Mouse (Mus musculus): ENCODE data around the gene Mfap5.

DNA sequence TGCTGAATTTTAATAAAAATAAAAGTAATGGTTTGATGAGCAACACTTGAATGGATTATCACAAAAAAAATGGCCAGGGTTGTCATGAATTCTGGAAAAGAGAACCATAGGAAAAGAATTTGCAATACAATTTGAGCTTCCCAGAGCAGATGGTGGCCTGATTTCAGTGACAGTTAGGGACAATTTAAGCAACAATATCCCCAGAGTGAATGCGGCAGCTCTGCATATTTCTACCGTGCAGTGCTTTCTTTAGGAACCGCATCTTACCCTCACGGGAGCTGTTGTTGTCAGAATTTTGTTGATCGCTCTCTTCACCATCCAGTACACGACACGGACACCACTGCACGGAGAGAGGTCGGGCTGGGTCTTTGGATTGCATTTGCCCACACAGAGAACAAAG lies 33.9 kb downstream of the Mfap5 start:
- TF ChIP-seq CTCF (IDR thresholded peaks at IDR 0.05; ENCODE audit: extremely low read depth, insufficient read depth, low read length) (no peak), POLR2A (IDR thresholded peaks at IDR 0.05; ENCODE audit: extremely low read depth, insufficient read depth, low read length) (no peak)
